8 mouse cellular contexts compared by ENCODE assay signal in the genomic region with DNA sequence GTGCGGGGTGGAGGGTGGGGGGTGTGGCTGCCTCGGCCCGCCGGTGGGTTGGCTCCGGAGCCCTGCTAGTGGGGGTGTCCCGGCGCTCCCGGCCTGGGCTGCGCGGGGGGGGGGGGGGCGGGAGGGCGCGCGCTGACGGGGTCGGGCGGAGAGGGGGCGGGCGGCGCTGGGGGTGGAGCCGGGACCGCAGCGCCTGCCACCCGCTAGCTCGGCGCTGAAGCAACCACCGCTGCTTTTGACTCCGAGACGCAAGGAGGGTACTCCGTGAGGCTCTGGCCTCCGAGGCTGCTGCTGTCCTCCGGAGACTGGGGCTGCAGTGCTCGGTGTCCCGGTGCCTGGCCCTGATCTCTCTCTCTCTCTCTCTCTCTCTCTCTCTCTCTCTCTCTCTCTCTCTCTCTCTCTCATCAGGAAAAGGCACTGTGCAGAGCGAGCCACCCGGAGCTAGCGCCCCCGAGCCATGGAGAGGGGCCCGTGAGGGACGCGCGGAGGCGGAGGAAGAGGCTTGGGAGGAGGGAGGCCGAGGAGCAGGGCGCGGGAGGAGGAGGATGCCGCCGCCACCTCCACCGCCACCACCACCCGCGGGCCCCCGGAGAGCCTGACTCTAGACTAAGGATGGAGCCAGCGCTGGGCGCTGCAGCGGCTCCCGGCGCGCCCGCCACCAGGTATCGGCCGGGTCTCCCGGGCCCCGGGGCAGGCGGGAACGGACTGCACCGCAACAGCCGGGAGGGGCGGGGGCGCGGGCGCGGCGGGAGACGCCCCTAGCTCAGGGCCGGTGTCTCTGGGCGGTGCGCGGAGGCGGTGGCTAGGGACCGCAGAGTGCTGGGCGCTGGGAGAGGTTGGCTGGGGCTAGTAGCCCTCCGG. TPM values are rescaled to one million over a fixed set of nuclear protein-coding genes. Genes with fewer than 3 reads are reported as not detected.
A peak's percentile ranks its signal among the peaks of the same experiment; 100 is the strongest.
DNase-seq lines count a peak whose midpoint lies in the region; ATAC-seq lines count a peak whose summit lies in the region.

A gene (plus strand): TSS at position 221 of the 861 bp plus-strand sequence.

- peak within 1 kb of the TSS; percentile 98 for H3K4me2 ChIP-seq in heart, embryonic 14.5 days (ENCODE audit: low read length)

- under 1% methylated on average over 48 of the region's 82 CpGs for WGBS in heart, embryonic 14.5 days

- ATAC-seq in heart, embryonic 14.5 days (ENCODE audit: insufficient number of reproducible peaks, insufficient read depth, low FRiP score, low read depth) = peak; percentile 31

- peak within 1 kb of the TSS; percentile 66 to 68 for H3K4me3 ChIP-seq in heart, embryonic 14.5 days (ENCODE audit: control insufficient read depth in 1 of 2, insufficient read depth in 1 of 2, low read depth in 1 of 2, low read length in 2 of 2)

- peak within 1 kb of the TSS; percentile 58 for H3K9ac ChIP-seq in heart, embryonic 14.5 days (ENCODE audit: low read length)

- peak; percentile 29 for DNase-seq in urinary bladder, postnatal 14 days (ENCODE audit: low spot score)
- DNase-seq in urinary bladder, adult 2 months (ENCODE audit: low spot score) = no peak
- DNase-seq in embryo, embryonic 10 days (ENCODE audit: low spot score) = peak; percentile 56
- DNase-seq in layer of hippocampus, postnatal 10 days (ENCODE audit: low spot score in 2 of 2) = peak; percentile 60 to 74
- peak; percentile 46 for DNase-seq in lung, postnatal 14 days
- peak; percentile 71 for DNase-seq in right cerebral cortex, postnatal 14 days
- no peak for DNase-seq in MN1 (ENCODE audit: low spot score)

- no peaks in the 10 kb centered on the region for H3K9me3 ChIP-seq in heart, embryonic 14.5 days (ENCODE audit: control insufficient read depth, low read length)

- H3K4me1 ChIP-seq in heart, embryonic 14.5 days (ENCODE audit: control insufficient read depth in 2 of 2, insufficient read depth in 2 of 2, low read length in 2 of 2) = peaks cover 3 to 10% of the 10 kb centered on the region in 2 experiments

- H3K36me3 ChIP-seq in heart, embryonic 14.5 days (ENCODE audit: control insufficient read depth, insufficient read depth, low read length) = no peaks in the 10 kb centered on the region

- H3K27ac ChIP-seq in heart, embryonic 14.5 days (replicated peaks in 1 of 2; ENCODE audit: control insufficient read depth in 1 of 2, insufficient read depth in 1 of 2, low read depth in 2 of 2, low read length in 2 of 2) = no peak within 1 kb of the TSS

- peaks cover 68% of the 10 kb centered on the region for H3K27me3 ChIP-seq in heart, embryonic 14.5 days (ENCODE audit: control insufficient read depth, insufficient read depth, low read length)

RNA-seq across cellular contexts. Expression of the gene that starts here (rescaled TPM):
- polyA plus RNA-seq in urinary bladder, adult 2 months (2012; rRNA removed) = 9.3 and 11.1 TPM in 2 replicates
- 2.3 and 2.5 TPM in 2 replicates for polyA plus RNA-seq in heart, embryonic 14.5 days (2014; fragmentation: Nextera tagmentation; extraction: Ambion mirVana)
- 100 to 1,000 TPM; 157 to 159 TPM for total RNA-seq in layer of hippocampus, postnatal 10 days (2021)

Comparison
In these comparisons a context has a peak if more than half of its experiments do, and no peak if none do; other contexts are left out.
1. DNase-seq: peak in urinary bladder, postnatal 14 days (single experiment), embryo, embryonic 10 days (single experiment), layer of hippocampus, postnatal 10 days (2 of 2), lung, postnatal 14 days (single experiment) and right cerebral cortex, postnatal 14 days (single experiment); none in urinary bladder, adult 2 months (single experiment) and MN1 (single experiment).